Mouse (Mus musculus): ENCODE data around the gene Eif2s3y. TPM values are rescaled to one million over a fixed set of nuclear protein-coding genes. Genes with fewer than 3 reads are reported as not detected.

Gene Eif2s3y
- 60.9 TPM in 1 of 2 replicates, not detected in the other for polyA plus RNA-seq (2014; fragmentation: Nextera tagmentation; extraction: Ambion mirVana)

- 22% methylated on average over 31 of the region's 31 CpGs for WGBS
- Histone ChIP-seq H3K27ac (ENCODE audit: low read depth) (no peak within 1 kb of the TSS), H3K4me1 (ENCODE audit: insufficient read depth) (no peaks in the 10 kb centered on the region), H3K9ac (peak within 1 kb of the TSS; percentile 32; the same call in 1 of the 2 replicates), H3K27me3 (ENCODE audit: insufficient read depth, low read length) (no peaks in the 10 kb centered on the region), H3K4me2 (peak within 1 kb of the TSS; percentile 42), H3K4me3 (ENCODE audit: low read depth, low read length) (peak within 1 kb of the TSS; percentile 41), H3K9me3 (ENCODE audit: low read depth, low read length) (no peaks in the 10 kb centered on the region), H3K36me3 (ENCODE audit: insufficient read depth) (no peaks in the 10 kb centered on the region)
- DNase-seq, result peak; percentile 81
- ATAC-seq (ENCODE audit: insufficient read depth), result peak; percentile 95
- no peak for TF ChIP-seq CTCF (IDR thresholded peaks at IDR 0.05; ENCODE audit: low read depth)
Observed at GRCm38 (mm10) chrY:1009882-1010751, at the start of gene Eif2s3y. TSS of gene Eif2s3y (plus strand) at chrY:1010543.

Small RNA genes within 50 kb of the gene (microRNA-seq; reads per million reads assigned to microRNA genes)
- gene Gm47281 (ENCODE audit: borderline number of aligned reads), result not detected

Other genes with a start within 250 kb of the Eif2s3y start
- gene Zfy1, start 213.1 kb upstream of the Eif2s3y start, polyA plus RNA-seq (2014; fragmentation: Nextera tagmentation; extraction: Ambion mirVana), result not detected in 2 replicates
- not detected in 2 replicates for gene Uba1y, start 191.9 kb upstream of the Eif2s3y start, polyA plus RNA-seq (2014; fragmentation: Nextera tagmentation; extraction: Ambion mirVana)
- gene Kdm5d, start 112.8 kb upstream of the Eif2s3y start, polyA plus RNA-seq (2014; fragmentation: Nextera tagmentation; extraction: Ambion mirVana), result 23.9 TPM in 1 of 2 replicates, not detected in the other
- gene Uty, start 235.2 kb downstream of the Eif2s3y start, polyA plus RNA-seq (2014; fragmentation: Nextera tagmentation; extraction: Ambion mirVana), result 22.7 TPM in 1 of 2 replicates, not detected in the other